Mouse (Mus musculus) frontal cortex, postnatal 14 days (tissue): ENCODE measurements around the gene Cenpo.
"Not testable (repeated sequence)": the region's sequence is repeated elsewhere in the genome, so short reads cannot be mapped to it uniquely, and the experiment has no call there.

Source experiments
- DNase-seq, 2 experiments: peaks; one replicate each; pipeline ENCODE4 v3.0.0; 2022; ENCODE audit warnings: low spot score in 2 of 2

Gene Cenpo

DNA sequence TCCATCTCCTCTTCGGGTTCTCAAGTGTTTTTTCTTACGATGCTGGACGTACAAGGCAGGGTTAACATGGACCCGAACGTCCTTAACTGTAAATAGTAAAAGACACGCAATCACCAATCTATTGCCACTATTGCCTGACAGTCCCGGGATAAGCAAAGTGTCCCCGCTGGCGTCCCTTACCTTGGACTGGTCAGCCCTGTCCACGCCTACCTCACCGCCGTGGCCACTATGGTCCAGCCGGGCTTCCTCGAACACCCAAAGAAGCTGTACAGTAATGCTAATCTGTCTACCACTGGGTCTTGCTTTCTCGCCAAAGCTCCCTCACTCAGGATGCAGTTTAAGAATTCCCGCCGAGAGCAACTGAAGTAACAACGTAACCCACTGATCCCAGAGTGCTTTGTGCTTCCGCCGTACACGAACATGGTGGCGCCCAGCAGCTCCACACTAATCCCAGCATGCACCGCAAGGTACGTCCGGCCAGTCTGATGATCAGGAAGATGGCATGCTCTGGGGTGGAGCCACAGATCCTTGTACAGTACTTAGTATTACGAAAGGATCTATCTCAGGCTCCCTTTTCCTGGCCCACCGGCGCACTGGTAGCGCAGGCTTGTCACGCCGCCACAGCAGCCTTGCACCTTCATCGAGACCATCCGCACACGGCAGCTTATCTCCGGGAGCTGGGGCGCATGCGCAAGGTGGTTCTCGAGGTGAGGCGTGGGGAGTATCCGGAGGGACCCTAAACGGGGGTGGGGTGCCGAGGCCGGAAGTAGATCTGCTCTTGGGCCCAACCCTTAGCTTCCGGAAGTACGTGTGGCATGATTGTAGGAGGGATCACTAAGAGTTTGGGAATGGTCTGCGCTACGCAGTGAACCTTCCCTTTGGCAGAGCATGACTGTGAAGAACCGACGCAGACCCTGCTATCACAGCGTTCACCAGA is at the start of gene Cenpo, which contains the start of gene Ptrhd1:
Cenpo (minus strand) TSS at position 723 of the 937 bp plus-strand sequence.
Ptrhd1 (plus strand) TSS at position 456 of the 937 bp plus-strand sequence.
- peak; percentile 92 to 95 for DNase-seq

DNA sequence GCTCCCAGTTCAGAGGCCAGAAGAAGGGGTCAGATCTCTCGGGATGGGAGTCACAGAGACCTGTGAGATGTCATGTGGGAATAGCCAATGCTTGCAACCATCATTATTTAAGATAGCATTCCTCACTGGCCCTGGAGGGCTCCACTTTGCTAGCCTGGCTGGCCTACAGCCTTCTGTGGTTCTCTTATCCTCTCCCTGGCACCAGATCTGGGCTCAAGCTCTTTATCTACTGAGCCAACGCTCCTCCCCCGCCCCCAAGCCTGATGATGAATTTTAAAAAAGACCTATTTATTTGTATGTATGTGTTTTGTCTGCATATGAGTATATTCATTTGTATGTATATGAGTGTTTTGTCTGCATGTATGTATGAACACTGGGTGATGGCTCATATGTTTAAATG is 45.8 kb upstream of the Cenpo start:
- DNase-seq = no peak

DNA sequence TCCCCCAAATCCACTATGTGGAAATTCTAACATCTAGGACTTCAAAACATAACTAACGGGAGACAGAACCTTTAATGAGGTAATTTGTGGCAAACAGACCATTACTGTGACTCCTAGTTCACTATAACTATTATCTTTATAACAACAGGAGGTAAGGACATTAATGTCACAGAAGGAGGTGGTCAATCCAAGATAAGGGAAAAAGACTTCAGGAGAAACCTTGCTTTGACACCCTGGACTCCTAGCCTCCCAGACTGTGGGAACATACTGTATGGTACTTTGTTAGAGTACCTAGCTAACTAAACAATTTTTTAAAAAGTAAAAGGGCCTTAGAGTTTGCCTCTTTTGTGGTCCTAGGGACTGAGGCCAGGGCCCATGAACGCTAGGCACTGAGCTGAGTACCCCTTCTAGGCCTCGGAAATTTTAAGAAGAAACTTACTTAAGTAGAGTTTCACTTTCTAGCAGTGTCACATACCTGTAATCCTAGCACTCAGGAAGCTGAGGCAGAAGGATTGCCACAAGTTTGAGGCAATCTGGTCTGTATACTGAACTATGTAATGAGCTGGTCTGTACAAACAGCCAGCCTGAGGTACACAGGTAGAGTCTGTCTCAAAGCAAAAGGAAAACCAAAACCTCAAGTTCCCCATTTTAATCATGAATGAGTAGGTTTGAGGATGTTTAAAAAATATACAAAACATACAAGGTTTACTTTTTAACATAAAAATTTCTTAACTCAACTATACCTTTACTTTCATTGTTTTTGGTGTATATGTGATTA is 45.1 kb upstream of the Cenpo start:
- no peak for DNase-seq

DNA sequence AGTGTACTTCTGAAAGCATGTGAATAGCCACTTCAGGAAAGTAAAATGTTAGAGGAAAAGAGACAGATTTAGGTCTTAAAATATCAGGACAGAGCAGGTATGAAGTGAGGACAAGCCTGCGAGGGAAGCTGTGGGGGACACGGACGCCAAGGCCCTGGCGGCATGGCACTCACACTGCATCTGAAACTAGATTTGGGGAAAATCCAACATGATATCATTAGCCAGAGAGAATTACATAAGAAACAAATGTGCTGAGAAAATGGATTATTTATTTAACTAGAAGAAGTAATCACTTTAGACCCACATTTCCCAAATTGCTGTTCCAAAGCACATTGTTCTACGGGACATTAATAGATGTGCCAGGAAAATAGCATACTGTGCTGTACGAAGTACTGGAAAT is 37.0 kb upstream of the Cenpo start:
- DNase-seq = no peak

DNA sequence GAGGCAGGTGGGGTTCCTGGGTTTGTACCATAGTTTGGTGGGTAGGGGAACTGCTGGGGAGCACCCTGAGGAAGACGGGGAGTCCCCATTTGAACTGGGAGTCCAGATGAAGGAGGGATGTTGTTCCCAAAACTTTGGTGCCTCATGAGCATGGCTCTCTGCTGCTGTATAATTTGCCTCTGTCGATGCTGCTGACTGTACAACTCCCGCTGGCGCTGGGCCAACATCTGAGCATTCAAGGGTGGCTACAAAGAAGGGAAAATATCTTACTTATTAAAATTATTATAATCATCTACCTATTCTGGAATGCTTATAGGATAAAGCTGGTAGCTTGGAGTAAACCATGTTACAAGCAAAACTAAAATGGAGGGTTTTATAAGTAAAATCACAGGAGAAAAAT is 33.7 kb upstream of the Cenpo start:
- no peak for DNase-seq

DNA sequence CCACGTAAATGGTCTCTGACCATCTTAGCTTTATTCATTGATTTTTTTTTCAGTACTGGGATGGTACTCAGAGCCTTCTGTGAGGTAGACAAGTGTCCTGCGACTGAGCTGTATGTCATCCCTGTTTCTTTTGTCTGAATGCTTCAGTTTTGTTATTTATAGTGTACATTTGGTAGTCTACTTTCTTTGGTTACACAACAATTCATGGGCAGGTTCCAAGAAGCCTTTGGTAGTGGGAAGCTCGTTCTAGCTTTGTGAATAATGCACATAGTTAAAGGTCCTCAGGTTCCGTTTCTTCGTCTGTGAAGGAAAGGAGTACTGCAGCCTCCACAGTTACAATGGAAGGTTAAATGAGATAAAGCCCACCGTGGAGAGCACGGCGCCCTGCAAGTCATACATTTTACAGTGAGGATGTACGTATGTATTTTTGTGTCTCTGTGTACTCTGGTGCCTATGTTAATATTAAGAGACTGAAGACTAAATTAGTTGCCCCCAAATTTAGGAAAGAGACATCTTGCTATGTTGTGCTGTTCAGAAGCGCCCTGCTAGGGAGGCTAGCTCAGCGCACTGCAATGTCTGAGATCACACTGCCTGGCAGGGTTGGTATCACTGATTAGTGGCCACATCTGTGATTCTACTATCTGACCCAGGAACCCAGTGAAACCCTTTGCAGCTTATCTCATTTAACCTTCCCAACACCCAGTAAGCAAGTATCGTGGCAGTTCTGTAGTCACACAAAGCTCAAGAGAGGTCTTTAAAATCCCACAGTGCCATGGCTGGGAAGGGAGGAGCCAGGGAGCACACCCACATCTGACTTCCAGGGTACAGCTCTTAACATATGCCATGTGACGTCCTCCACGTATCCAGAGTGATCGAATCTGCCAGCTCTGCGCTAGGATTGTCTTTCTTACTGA is 18.9 kb upstream of the Cenpo start:
- DNase-seq = no peak

DNA sequence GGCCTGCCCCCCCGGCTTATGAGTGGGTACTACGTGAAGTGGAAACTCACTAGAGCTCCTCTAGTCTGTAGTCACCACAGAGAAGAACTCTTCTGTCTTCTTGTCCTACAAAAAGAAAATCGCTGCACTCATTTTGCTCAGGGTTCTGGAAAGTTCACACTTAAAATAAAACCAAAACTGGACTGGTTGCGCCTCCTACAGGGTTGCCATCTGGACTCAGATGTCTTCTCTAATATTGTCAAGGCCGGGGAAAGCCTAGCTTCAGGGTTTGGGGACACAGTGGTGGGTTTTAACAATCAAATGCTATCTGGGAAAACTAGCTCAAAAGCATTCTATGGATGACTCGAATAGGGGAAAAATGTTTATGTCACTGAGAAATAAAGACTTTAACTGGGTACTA is 15.7 kb upstream of the Cenpo start:
- DNase-seq = no peak

DNA sequence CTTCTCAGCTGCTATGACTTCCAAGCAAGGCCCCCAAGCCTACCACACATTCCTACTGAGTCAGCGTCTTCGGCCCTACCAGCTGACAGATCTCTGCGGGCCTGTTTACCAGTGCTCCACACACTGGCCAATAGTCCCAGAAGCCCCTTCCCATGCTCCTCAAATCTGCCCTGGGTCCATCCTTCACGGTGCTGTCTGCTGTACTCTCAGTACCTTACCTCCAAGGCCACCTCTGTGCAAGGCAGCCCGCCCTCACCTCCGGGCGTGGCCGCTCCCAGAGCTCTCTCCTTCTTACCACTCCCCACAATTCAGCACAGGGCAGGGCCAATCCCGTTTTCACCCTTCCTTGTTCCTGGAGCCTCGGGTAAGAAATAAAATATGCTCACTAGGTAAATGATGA is 11.6 kb upstream of the Cenpo start:
- no peak for DNase-seq

DNA sequence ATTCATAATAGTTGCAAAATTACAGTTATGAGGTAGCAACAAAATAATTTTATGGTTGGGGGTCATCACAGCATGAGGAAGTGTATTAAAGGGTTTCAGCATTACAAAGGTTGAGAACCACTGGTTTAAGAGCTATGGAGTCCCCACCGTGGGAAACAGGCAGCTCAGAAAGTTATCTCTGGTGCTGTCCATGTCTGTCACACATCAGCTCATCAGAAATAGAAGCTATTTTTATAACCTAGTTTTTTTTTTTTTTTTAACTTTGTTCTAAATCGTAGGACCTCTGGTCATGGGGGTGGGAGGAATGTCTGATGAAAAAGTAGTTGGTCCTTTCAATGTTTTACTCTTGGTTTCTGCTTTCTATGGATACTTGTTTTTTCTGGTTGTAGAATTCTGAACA is 9.7 kb upstream of the Cenpo start:
- DNase-seq = no peak

DNA sequence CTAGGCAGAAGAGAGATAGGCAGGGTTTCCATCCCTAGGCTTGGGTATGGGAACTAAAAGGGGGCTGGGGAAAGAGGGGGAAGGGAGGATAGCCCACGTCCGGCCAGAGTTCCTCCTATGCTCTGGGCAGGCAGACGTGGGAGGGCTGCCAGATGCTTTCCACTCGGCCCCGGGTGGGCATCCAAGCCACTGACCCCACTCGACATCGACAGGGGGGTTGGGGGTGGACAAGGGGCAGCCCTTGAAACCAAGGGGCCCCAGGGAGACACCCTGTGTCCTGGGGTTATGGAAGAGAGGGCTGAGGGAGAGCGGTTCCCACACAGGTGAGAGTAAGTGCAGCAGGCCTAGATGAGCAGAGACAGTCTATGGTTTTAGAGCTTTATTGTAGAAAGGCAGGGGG is 6.2 kb upstream of the Cenpo start:
- DNase-seq = not testable (repeated sequence)

DNA sequence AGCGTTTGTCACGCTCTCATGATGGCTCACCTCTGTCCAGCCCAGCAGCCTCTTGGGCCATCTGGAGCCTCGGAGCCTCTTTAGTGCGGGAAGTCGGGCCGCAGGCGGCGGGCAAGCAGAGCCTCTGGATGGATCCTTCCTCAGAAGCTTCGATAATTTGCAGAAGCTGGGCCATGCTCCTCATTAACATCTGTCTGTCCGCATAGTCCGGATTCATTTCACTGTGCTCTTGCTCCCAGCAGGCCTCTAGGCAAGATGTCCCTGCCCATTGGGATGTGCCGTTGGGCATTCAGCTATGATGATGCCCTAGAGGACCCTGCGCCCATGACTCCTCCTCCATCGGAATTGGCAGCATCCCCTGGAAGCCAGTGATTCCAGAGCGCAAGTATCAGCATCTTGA is 3.4 kb upstream of the Cenpo start:
- no peak for DNase-seq

DNA sequence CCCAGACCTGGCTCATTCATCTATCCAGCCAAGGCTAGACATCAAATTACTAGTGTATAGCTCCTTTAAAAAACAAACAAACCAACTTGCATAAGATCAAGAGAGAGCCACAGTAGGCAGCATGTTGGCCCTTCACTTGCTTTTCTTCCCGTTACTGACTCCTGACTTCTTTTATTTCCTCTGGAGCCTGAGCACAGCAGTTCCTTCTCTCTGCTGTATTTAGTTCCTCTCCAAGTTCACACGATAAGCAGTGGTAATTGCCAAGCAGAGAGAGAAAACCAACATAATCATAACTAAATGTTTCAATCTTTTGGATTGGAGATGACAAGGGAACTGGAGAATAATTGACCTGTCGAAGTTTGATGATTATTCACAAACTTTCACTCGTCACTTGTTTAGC is 1.3 kb downstream of the Cenpo start:
- no peak for DNase-seq

DNA sequence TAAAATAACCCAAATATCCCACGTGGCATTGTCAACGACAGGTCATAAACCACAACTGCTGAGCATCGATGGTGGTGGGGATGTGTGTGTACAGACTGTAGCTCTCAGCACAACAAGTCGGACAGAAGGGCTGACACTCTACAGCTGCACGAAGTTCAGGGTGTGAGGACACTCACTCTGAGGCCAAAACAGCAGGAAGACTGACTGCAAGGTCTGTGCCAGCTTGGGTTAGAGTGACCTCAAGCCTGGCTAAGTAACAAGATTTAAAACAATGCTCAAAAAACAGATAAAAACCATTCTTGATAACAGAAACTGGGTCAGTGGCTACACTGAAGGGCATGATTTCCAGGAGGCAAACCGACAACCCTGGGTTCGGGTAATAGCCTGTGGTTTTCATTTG is 3.9 kb downstream of the Cenpo start:
- no peak for DNase-seq

DNA sequence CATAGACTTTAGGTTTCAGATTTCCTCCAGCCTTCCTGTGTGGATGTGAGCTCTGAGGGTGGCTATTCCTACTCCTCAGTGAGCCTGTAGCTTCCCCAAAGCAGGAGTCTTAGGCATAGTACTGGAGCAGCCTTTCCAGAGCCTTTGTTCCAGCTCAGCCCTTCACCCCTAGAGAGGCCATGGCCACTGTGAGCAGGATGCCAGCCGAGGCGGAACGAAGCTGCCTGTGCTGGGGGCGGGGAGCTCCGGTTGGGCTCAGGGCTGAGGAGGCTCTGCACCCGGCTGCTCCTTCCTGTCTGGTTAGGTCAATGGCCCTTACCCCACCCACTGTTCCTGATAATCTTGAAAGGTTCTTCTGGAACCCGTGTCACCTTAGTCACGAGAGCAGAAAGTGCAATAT is 21.2 kb downstream of the Cenpo start:
- DNase-seq = no peak

DNA sequence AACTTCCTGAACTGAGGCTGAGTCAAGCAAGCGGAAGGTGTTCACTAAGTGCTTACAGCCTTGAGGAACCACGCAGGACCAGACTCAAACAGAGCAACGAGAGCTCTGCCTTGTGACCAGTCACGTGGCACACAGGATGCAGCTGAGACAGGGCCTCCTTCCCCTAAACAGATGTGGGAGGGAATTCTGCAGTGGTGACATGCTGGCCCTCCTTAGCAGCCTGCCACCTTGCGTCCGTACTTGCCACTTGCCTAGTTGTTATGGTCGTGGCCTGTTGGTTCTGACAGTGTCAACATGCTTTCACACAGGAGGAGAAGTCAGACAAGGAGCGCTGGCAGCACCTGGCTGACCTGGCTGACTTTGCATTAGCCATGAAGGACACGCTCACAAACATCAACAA is 22.9 kb downstream of the Cenpo start:
- no peak for DNase-seq

DNA sequence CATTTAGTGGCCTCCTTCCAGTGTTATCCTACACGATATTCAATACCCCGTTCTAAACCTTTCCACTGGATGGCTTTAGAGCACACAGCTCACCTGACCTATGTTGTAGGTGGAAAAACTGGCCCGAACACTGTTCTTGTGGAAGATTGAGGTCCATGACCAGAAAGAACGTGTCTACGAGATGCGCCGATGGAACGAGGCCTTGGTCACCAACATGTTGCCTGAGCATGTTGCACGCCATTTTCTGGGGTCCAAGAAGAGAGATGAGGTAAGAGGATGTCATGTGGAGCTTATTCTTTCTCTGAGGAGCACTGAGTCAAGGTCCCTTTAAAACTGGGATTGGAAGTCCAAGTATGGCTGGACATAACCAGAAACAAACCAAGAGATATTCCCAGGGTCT is 24.9 kb downstream of the Cenpo start:
- DNase-seq = no peak

DNA sequence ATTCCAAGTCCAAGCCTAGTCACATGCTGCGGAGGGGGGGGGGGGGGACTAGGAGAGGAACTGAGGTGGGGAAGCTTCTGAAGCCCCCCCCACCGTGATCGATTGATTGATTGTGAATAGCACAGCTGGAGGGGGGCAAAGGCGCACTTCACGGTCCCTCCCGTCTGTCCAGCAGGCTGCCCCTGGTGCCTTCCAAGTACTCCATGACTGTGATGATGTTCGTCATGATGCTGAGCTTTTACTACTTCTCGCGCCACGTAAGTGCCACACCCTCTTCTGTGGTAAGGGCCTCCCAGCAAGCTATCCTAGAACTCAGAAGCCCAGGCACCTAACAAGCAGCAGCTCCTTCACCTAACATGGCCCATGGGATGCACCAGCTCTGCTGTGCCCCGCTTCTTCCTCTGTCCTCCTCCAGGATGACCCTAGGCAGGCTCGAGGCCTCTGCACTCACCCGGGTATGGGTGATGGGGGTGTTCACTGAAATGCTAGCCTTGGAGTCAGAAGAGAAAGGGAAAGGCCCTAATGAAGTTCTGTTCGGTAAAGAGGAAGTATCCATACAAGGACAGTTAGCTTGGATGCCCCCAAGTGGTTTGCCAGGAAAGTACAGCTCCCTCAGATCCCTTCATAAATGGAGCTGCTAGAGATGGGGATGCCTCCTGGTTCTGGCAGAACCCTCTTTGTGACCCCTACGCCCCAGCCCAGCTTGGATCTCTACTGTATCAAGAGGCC is 25.5 kb downstream of the Cenpo start:
- DNase-seq = peak; percentile 56 to 72

DNA sequence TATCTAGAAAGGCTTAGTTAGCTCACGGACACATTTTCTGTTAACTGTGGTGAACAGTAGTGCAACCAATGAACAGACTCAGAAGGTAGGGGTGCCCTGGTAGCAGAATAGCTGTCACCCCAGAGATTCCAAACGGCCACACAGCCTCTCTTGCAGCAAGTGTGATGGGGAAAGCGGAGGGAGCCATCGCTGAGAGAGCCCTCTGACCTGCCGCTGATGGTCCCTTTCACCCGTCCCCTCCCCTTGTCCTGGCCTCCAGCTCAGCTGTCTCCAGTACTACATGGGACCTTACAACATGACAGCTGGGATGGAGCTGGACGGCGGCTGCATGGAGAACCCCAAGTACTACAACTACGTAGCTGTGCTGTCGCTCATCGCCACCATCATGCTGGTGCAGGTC is 28.0 kb downstream of the Cenpo start:
- no peak for DNase-seq

DNA sequence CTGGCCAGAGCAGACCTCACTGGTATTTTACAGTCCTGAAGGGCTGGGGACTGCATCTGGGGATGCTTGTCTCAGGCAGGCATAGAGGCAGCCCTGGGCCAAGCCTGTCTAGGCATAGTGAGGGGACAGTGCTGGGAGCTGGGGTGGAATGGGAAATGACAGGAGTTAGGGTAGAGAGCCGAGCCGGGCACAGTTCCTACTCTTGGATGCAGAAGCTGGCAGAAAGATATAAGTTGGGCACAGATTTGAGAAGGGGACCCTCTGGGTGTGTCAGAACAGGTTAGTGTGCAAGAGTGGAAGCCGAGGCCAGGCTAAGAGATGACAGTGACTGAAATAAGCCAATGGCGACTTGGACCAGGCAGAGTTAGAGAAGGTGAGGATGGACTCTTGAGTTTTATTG is 31.9 kb downstream of the Cenpo start:
- peak in 1 of 2 experiments; percentile 3 for DNase-seq

DNA sequence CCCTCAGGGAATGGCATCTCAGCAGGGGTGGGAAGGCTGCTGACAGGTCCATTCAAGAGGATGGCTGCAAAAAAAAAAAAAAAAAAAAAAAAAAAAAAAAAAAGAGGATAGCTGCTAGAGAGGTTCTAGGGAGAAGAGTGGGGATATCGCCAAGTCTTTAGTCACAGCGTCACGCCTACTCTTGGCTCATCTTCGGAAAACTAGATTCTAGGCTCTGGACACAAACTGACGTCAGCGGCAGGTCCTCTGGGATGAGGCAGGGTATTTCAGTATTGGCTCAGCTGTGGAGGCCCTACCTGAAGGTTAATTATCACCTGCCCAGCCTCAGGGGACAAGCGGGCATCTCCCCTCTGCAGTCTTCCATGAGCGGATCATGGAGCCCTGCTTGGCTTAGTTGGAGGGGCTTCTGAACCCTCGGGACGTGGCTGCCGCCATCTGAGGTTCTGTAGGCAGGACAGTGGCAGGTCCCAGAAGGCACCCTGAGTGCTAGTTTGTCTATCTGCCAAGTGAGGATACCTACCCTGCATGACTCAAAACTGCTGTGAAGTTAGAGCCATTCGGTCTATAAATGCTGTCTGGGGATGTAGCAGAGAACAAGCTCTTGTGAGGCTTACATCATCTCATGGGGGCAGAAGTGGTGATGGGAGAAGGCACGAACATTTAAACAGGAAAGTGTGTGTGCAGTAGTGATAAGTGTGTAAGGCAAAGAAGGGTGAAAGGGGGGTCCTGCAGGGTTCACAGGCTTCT is 32.5 kb downstream of the Cenpo start:
- DNase-seq = no peak
